ENCODE assay signal across 17 mouse cellular contexts in the genomic region with DNA sequence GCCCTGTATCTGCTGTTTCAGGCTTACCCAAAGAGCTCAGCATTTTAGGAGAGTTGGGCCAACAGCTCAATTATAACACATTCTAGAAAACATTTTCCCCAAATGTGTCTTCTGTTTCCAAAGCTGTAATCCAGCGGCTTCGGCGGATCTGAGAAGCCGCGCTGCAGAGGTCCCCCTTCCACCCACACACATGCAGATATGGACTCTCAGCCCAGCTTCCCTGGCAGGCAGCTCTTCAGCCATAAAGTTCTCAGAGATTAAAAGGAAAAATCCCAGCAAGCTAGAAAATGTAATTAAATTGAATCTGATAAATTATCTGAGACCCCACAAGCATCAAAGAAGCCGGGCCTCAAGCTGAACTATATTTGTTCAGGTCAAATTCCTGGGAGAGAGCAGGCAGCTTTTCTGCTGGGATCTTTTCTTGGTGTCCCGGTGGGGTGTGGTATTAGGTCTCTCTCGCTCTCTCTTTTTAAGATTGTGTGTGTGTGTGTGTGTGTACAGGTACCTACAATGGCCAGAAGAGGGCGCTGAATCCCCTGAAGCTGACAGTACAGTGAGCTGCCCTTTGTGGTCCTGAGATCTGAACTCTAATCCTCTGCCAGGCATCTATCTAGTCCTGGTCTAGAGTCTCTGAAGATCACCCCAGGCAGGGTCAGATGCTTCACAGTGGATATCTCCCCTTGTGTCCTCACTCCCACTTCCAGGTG.
DNase-seq lines count a peak whose midpoint lies in the region; ATAC-seq and TF ChIP-seq lines count a peak whose summit lies in the region.
"Had no signal": no experiment of that assay in that cellular context is flagged by ENCODE, and none has a peak within 500 bp of the region (broad histone marks: within the 10 kb centered on the region; RNA-seq: fewer than 3 reads in every experiment).

No protein-coding gene starts in this region.

- no peak for DNase-seq in hindbrain, embryonic 11.5 days (ENCODE audit: low spot score)
- peak; percentile 67 for DNase-seq in lung, embryonic 14.5 days
- no peak for DNase-seq in lung, adult 2 months
- DNase-seq in thymus, postnatal 4 days, result peak; percentile 11
- DNase-seq in thymus, adult 2 months, result no peak
- no peak for DNase-seq in gastrocnemius, adult 18-20 months (ENCODE audit: low spot score)
- DNase-seq in adrenal gland, postnatal 36 days, result no peak
- DNase-seq: cerebellum, adult 9-11 months; gastrocnemius, postnatal 36 days; layer of hippocampus, adult 9-11 months; thymus, postnatal 36 days had no signal

- no peak for TF ChIP-seq POLR2A in lung, adult 2 months (IDR thresholded peaks at IDR 0.05; ENCODE audit: borderline replicate concordance, extremely low read depth, low read depth, low read length)
- TF ChIP-seq POLR2A in thymus, adult 2 months (IDR thresholded peaks at IDR 0.05; ENCODE audit: control insufficient read depth, extremely low read depth, insufficient read depth, low read length, poor library complexity), result no peak

- no peaks in the 10 kb centered on the region for H3K36me3 ChIP-seq in hindbrain, embryonic 16.5 days (ENCODE audit: control insufficient read depth, insufficient read depth, low read length)
- no peaks in the 10 kb centered on the region for H3K36me3 ChIP-seq in hindbrain, embryonic 11.5 days (ENCODE audit: control insufficient read depth, insufficient read depth, low read length)
- peaks cover 9% of the 10 kb centered on the region; the same call in 1 of the 2 replicates for H3K36me3 ChIP-seq in lung, embryonic 14.5 days (ENCODE audit: insufficient read depth)
- no peaks in the 10 kb centered on the region for H3K36me3 ChIP-seq in thymus, adult 2 months (ENCODE audit: control insufficient read depth, insufficient read depth, low read length)
- H3K36me3 ChIP-seq: embryonic facial prominence, embryonic 12.5 days; heart, embryonic 13.5 days; hindbrain, embryonic 12.5 days had no signal

- no peak for ATAC-seq in hindbrain, embryonic 16.5 days
- no peak for ATAC-seq in hindbrain, embryonic 11.5 days (ENCODE audit: low FRiP score)
- no peak for ATAC-seq in lung, embryonic 14.5 days (ENCODE audit: insufficient read depth)
- ATAC-seq: forebrain, embryonic 13.5 days; liver, embryonic 12.5 days had no signal

- H3K4me2 ChIP-seq in hindbrain, embryonic 16.5 days (ENCODE audit: low read length), result no peak overlapping the region
- H3K4me2 ChIP-seq in hindbrain, embryonic 11.5 days (replicated peaks; ENCODE audit: low read depth, low read length), result no peak overlapping the region
- no peak overlapping the region for H3K4me2 ChIP-seq in lung, embryonic 14.5 days
- H3K4me2 ChIP-seq: embryonic facial prominence, embryonic 12.5 days; forebrain, embryonic 13.5 days; heart, embryonic 13.5 days; hindbrain, embryonic 12.5 days; liver, embryonic 12.5 days had no signal

- H3K4me1 ChIP-seq in hindbrain, embryonic 16.5 days (ENCODE audit: control insufficient read depth, insufficient read depth, low read depth, low read length), result peaks cover 10% of the 10 kb centered on the region; the same call in 1 of the 2 replicates
- peaks cover 11% of the 10 kb centered on the region for H3K4me1 ChIP-seq in hindbrain, embryonic 11.5 days (replicated peaks; ENCODE audit: control insufficient read depth, insufficient read depth, low read length)
- H3K4me1 ChIP-seq in lung, embryonic 14.5 days (ENCODE audit: insufficient read depth), result peaks cover 14% of the 10 kb centered on the region
- peaks cover 3% of the 10 kb centered on the region; the same call in 1 of the 2 replicates for H3K4me1 ChIP-seq in lung, adult 2 months (ENCODE audit: control insufficient read depth, insufficient read depth, low read length)
- no peaks in the 10 kb centered on the region for H3K4me1 ChIP-seq in thymus, adult 2 months (replicated peaks; ENCODE audit: control insufficient read depth, insufficient read depth, low read length)
- H3K4me1 ChIP-seq: liver, embryonic 12.5 days had no signal

- H3K27ac ChIP-seq in hindbrain, embryonic 16.5 days (ENCODE audit: low read depth, low read length), result peak overlapping the region; percentile 4; the same call in 1 of the 2 replicates
- no peak overlapping the region for H3K27ac ChIP-seq in hindbrain, embryonic 11.5 days (ENCODE audit: low read depth, low read length)
- H3K27ac ChIP-seq in lung, embryonic 14.5 days (ENCODE audit: low read depth), result peak overlapping the region; percentile 32; the same call in 1 of the 2 replicates
- no peak overlapping the region for H3K27ac ChIP-seq in thymus, adult 2 months (ENCODE audit: control insufficient read depth, insufficient read depth, low read length)
- H3K27ac ChIP-seq: embryonic facial prominence, embryonic 12.5 days; forebrain, embryonic 13.5 days; heart, embryonic 13.5 days; hindbrain, embryonic 12.5 days; liver, embryonic 12.5 days had no signal

- no peaks in the 10 kb centered on the region for H3K9me3 ChIP-seq in hindbrain, embryonic 16.5 days (ENCODE audit: control insufficient read depth, low read length)
- no peaks in the 10 kb centered on the region for H3K9me3 ChIP-seq in hindbrain, embryonic 11.5 days (ENCODE audit: control insufficient read depth, low read length)
- H3K9me3 ChIP-seq in lung, embryonic 14.5 days (ENCODE audit: low read depth, low read length), result no peaks in the 10 kb centered on the region
- H3K9me3 ChIP-seq: embryonic facial prominence, embryonic 12.5 days; heart, embryonic 13.5 days; hindbrain, embryonic 12.5 days; liver, embryonic 12.5 days had no signal

- TF ChIP-seq CTCF in lung, embryonic 14.5 days (IDR thresholded peaks at IDR 0.05; ENCODE audit: low read depth), result peak; percentile 38; the same call in 1 of the 2 replicates
- no peak for TF ChIP-seq CTCF in lung, adult 2 months (IDR thresholded peaks at IDR 0.05; ENCODE audit: insufficient read depth, low read length)
- no peak for TF ChIP-seq CTCF in thymus, adult 2 months (IDR thresholded peaks at IDR 0.05; ENCODE audit: borderline replicate concordance, control insufficient read depth, extremely low read depth, insufficient read depth, low read length, poor library complexity)

- 81% methylated on average over 9 of the region's 9 CpGs for WGBS in hindbrain, embryonic 16.5 days
- WGBS in hindbrain, embryonic 11.5 days, result 86% methylated on average over 9 of the region's 9 CpGs
- 47% methylated on average over 9 of the region's 9 CpGs for WGBS in lung, embryonic 14.5 days
- WGBS in lung, adult 2 months, result 76% methylated on average over 9 of the region's 9 CpGs
- 94% methylated on average over 9 of the region's 9 CpGs for WGBS in thymus, adult 2 months

- H3K9ac ChIP-seq in hindbrain, embryonic 16.5 days (ENCODE audit: low read depth, low read length), result no peak overlapping the region
- no peak overlapping the region for H3K9ac ChIP-seq in hindbrain, embryonic 11.5 days (ENCODE audit: low read depth, low read length)
- H3K9ac ChIP-seq in lung, embryonic 14.5 days, result no peak overlapping the region
- H3K9ac ChIP-seq: embryonic facial prominence, embryonic 12.5 days; forebrain, embryonic 13.5 days; heart, embryonic 13.5 days; hindbrain, embryonic 12.5 days; liver, embryonic 12.5 days had no signal

- H3K27me3 ChIP-seq in hindbrain, embryonic 16.5 days (replicated peaks; ENCODE audit: control insufficient read depth, insufficient read depth, low read length), result no peaks in the 10 kb centered on the region
- peaks cover 6% of the 10 kb centered on the region; the same call in 1 of the 2 replicates for H3K27me3 ChIP-seq in hindbrain, embryonic 11.5 days (ENCODE audit: control insufficient read depth, insufficient read depth, low read length)
- no peaks in the 10 kb centered on the region for H3K27me3 ChIP-seq in lung, embryonic 14.5 days (ENCODE audit: insufficient read depth, low read length)
- H3K27me3 ChIP-seq in thymus, adult 2 months (ENCODE audit: control insufficient read depth, insufficient read depth, low read length), result no peaks in the 10 kb centered on the region
- H3K27me3 ChIP-seq: embryonic facial prominence, embryonic 12.5 days; heart, embryonic 13.5 days; liver, embryonic 12.5 days had no signal

- no peak overlapping the region for H3K4me3 ChIP-seq in hindbrain, embryonic 16.5 days (ENCODE audit: low read length)
- H3K4me3 ChIP-seq in hindbrain, embryonic 11.5 days (ENCODE audit: low read depth, low read length), result no peak overlapping the region
- no peak overlapping the region for H3K4me3 ChIP-seq in lung, embryonic 14.5 days (ENCODE audit: low read depth, low read length)
- no peak overlapping the region for H3K4me3 ChIP-seq in lung, adult 2 months (replicated peaks; ENCODE audit: extremely low read depth, low read depth, low read length)
- H3K4me3 ChIP-seq in thymus, adult 2 months (ENCODE audit: control insufficient read depth, insufficient read depth, low read length), result no peak overlapping the region
- H3K4me3 ChIP-seq: embryonic facial prominence, embryonic 12.5 days; forebrain, embryonic 13.5 days; heart, embryonic 13.5 days; hindbrain, embryonic 12.5 days; liver, embryonic 12.5 days had no signal

Comparison
In these comparisons a context has a peak if more than half of its experiments do, and no peak if none do; other contexts are left out.
1. H3K27ac ChIP-seq: peak in hindbrain, embryonic 16.5 days (single experiment) and lung, embryonic 14.5 days (single experiment); none in hindbrain, embryonic 11.5 days (single experiment) and thymus, adult 2 months (single experiment).
2. DNase-seq: peak in lung, embryonic 14.5 days (single experiment) and thymus, postnatal 4 days (single experiment); none in hindbrain, embryonic 11.5 days (single experiment), lung, adult 2 months (single experiment), thymus, adult 2 months (single experiment), gastrocnemius, adult 18-20 months (single experiment) and adrenal gland, postnatal 36 days (0 of 2).